Mouse (Mus musculus): ENCODE data around the gene Gm30191. TPM values are rescaled to one million over a fixed set of nuclear protein-coding genes. Genes with fewer than 3 reads are reported as not detected.
"Not testable (repeated sequence)": the region's sequence is repeated elsewhere in the genome, so short reads cannot be mapped to it uniquely, and the experiment has no call there.

The Gm30191 gene
- total RNA-seq, 2 experiments from 2014 or later: not detected

DNA sequence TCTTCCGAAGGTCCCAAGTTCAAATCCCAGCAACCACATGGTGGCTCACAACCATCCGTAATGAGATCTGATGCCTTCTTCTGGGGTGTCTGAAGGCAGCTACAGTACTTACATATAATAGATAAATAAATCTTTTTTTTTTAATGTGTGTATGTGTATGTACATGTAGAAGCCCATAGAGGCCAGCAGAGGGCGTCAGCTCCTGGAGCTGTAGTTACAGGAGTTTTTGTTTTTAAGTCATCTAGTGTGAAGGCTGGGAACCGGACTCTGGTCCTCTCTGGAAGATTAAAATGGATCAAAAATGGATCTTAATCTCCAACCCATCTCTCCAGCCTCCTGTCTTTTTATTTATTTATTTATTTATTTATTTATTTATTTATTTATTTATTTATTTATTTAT lies 49.4 kb downstream of the Gm30191 start:
- 0 out of 2 replicates have a peak, but pooled peaks have one; percentile 10 for TF ChIP-seq CTCF (IDR thresholded peaks at IDR 0.05)
- intact Hi-C loops (cut with DNase I): loop anchor here (10.0 kb wide), 1 partner anchor 261 kb away; no protein-coding TSS in a partner anchor
- not testable (repeated sequence) for H3K27ac ChIP-seq, DNase-seq, H3K4me3 ChIP-seq

DNA sequence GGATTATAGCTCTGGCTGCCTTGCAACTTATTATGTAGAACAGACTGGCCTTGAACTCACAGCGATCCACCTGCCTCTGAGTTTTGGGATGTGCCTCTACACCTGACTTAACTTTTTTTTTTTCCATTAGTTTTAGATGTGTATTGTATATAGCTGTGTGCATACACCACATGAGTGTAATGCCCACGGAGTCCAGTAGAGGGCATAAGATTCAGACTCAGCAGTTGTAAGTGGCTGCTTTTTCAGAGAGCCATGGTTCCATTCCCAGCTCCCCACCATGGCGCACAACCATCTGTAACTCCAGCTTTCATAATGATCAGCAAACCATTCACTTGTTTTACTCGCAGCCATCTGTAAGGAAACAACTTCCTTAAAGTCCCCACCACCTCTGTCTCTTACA lies 49.8 kb downstream of the Gm30191 start:
- no peak for DNase-seq
- intact Hi-C loops (cut with DNase I): loop anchor here (10.0 kb wide), 1 partner anchor 262 kb away; no protein-coding TSS in a partner anchor
- H3K27ac ChIP-seq: no peak overlapping the region
- H3K4me3 ChIP-seq: no peak overlapping the region
- no peak for TF ChIP-seq CTCF (IDR thresholded peaks at IDR 0.05)

DNA sequence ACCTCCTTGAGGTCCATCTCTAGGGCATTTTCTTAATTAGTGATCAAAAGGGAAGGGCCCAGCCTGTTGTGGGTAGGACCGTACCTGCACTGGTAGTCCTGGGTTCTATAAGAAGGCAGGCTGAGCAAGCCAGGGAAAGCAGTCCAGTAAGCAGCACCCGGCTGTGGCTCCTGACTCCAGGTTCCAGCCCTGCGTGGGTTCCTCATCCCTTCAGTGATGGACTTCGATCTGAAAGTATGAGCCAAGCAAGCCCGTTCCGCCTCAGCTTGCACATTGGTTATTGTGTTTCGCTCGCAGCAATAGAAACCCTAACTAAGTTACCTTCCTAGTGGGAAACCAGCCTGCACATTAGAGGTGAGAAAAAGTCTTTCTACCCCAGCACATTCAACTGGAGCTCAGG lies 50.6 kb downstream of the Gm30191 start:
- intact Hi-C loops (cut with DNase I): loop anchor here (10.0 kb wide), 1 partner anchor 263 kb away; no protein-coding TSS in a partner anchor
- no peak for DNase-seq
- TF ChIP-seq CTCF (IDR thresholded peaks at IDR 0.05): no peak
- no peak overlapping the region for H3K27ac ChIP-seq
- H3K4me3 ChIP-seq: no peak overlapping the region

DNA sequence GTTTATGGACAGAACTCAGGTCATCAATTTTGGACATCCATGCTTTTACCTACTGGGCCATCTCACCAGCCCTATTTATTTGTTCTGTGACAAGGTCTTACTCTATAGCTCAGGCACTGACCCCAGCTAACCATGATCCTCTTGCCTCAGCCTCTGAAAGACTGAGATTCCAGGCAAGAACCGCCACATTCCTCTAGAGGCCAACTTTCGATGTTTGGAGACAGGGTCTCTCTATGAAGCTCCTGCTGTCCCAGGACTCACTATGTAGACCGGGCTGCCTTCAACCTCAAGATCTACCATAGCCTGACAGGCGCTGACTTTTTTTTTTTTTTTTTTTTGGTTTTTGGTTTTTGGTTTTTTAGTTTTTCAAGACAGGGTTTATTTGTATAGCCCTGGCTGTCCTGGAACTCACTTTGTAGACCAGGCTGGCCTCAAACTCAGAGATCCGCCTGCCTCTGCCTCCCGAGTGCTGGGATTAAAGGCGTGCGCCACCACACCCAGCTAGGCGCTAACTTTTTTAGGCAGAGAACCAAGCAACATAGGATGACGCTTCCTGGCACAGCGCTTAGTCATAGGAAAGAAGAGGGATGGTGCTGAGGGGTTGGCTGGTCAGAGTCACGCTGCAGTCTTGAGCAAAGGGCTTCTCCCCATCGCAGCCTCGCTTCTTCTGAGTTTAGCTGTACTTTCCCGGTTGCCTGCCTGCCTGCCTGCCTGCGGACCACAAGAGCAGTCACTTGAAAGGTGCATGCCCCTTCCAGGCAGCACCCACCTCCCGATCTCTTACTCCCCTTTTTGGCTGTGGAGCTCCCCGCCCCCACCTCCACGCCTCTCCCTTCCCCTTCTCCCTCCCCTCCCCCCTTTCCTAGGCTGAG lies 52.1 kb downstream of the Gm30191 start:
- intact Hi-C loops (cut with DNase I): loop anchor here (10.0 kb wide), 1 partner anchor 264 kb away; no protein-coding TSS in a partner anchor
- DNase-seq: no peak
- no peak for TF ChIP-seq CTCF (IDR thresholded peaks at IDR 0.05)
- peak overlapping the region; percentile 59 for H3K4me3 ChIP-seq
- H3K27ac ChIP-seq: peak overlapping the region; percentile 97

DNA sequence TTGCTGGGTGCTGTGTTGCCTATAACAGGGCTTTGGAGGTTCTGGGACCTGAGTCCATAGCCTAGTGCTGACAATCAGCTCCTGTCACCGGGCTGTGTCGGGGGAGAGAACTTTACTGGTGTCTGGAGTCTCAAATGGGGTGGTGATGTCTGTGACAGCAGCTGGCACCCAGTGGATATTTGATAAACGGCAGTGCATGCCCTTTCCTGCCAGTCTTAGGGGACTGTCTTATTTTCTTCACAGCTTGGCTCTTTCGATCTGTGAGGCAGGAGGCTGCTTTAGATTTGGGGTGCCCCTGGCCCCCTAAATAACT lies 52.7 kb downstream of the Gm30191 start:
- peak overlapping the region; percentile 59 for H3K4me3 ChIP-seq
- intact Hi-C loops (cut with DNase I): loop anchor here (10.0 kb wide), 1 partner anchor 265 kb away; no protein-coding TSS in a partner anchor
- DNase-seq: peak; percentile 77
- H3K27ac ChIP-seq: peak overlapping the region; percentile 97
- TF ChIP-seq CTCF (IDR thresholded peaks at IDR 0.05): no peak

Other genes with a start within 250 kb of the Gm30191 start
- gene Dhdds, start 246.0 kb upstream of the Gm30191 start, total RNA-seq (2021): 10 to 100 TPM; 10.8 to 11.6 TPM
- gene Lin28a, start 228.1 kb upstream of the Gm30191 start, total RNA-seq (2021): under 1 TPM; 0.08 to 0.28 TPM
- gene Zfp683, start 193.1 kb upstream of the Gm30191 start, total RNA-seq (2021): not detected
- gene Crybg2, start 186.1 kb upstream of the Gm30191 start, total RNA-seq (2021): not detected
- under 1 TPM in 1 of 2 experiments, not detected in 1; 0.71 TPM for gene Cd52, start 151.9 kb upstream of the Gm30191 start, total RNA-seq (2021)
- 1 to 10 TPM in 1 of 2 experiments, under 1 TPM in 1; 0.71 to 1.9 TPM for gene Ubxn11, start 144.4 kb upstream of the Gm30191 start, total RNA-seq (2021)
- gene Sh3bgrl3, start 118.1 kb upstream of the Gm30191 start, total RNA-seq (2021): 10 to 100 TPM; 12.2 to 27.1 TPM
- gene Cep85, start 59.8 kb upstream of the Gm30191 start, total RNA-seq (2021): 10 to 100 TPM; 60.1 to 73.8 TPM
- not detected for gene Gm7534, start 43.9 kb upstream of the Gm30191 start, total RNA-seq (2021)
- 1 to 10 TPM; 1.6 to 2.1 TPM for gene Catsper4, start 19.6 kb upstream of the Gm30191 start, total RNA-seq (2021)
- 10 to 100 TPM; 26.3 to 53.5 TPM for gene Cnksr1, start 8.5 kb upstream of the Gm30191 start, total RNA-seq (2021)
- under 1 TPM in 1 of 2 experiments, not detected in 1; 0.26 TPM for gene E130218I03Rik, start 3.3 kb upstream of the Gm30191 start, total RNA-seq (2021)
- gene Zfp593, start 1.3 kb upstream of the Gm30191 start, total RNA-seq (2021): 1 to 10 TPM; 4.8 to 6.4 TPM
- gene Grrp1, start 7.2 kb downstream of the Gm30191 start, total RNA-seq (2021): 1 to 10 TPM; 1.7 to 3.1 TPM
- 1 to 10 TPM; 3.2 TPM for gene Pdik1l, start 41.0 kb downstream of the Gm30191 start, total RNA-seq (2021)
- gene Trim63, start 68.2 kb downstream of the Gm30191 start, total RNA-seq (2021): 100 to 1,000 TPM; 250 to 325 TPM
- 10 to 100 TPM in 1 of 2 experiments, 1 to 10 TPM in 1; 4.4 to 25.8 TPM for gene Slc30a2, start 96.2 kb downstream of the Gm30191 start, total RNA-seq (2021)
- 10 to 100 TPM; 25.1 to 27.8 TPM for gene Extl1, start 136.9 kb downstream of the Gm30191 start, total RNA-seq (2021)
- gene Pafah2, start 149.4 kb downstream of the Gm30191 start, total RNA-seq (2021): 1 to 10 TPM; 2.6 to 4.0 TPM
- 1 to 10 TPM; 3.0 to 3.8 TPM for gene Stmn1, start 221.4 kb downstream of the Gm30191 start, total RNA-seq (2021)
- gene Paqr7, start 249.8 kb downstream of the Gm30191 start, total RNA-seq (2021): 1 to 10 TPM; 1.7 to 2.3 TPM

Measured in gastrocnemius, adult 2 months (tissue).